Mouse (Mus musculus): ENCODE measurements around the gene Kap.
"Not testable (repeated sequence)": the region's sequence is repeated elsewhere in the genome, so short reads cannot be mapped to it uniquely, and the experiment has no call there.

The Kap gene

GRCm38 (mm10) chr6:133853526-133853925 lies at the start of gene Kap:
Gene Kap, minus strand, starts transcription at chr6:133853762.
- peak; percentile 29 to 51 for DNase-seq

GRCm38 (mm10) chr6:133885871-133886415 lies 32.4 kb upstream of the Kap start:
- DNase-seq, result peak; percentile 44

GRCm38 (mm10) chr6:133883446-133883985 lies 30.0 kb upstream of the Kap start:
- DNase-seq, result peak; percentile 25 to 56

- DNase-seq, result peak; percentile 46 to 77
Measured at GRCm38 (mm10) chr6:133875906-133876462, 22.4 kb upstream of the Kap start.

GRCm38 (mm10) chr6:133872667-133873066 lies 19.1 kb upstream of the Kap start:
- peak; percentile 47 to 51 for DNase-seq

- peak in 1 of 2 experiments; percentile 61 for DNase-seq
Measured at GRCm38 (mm10) chr6:133871131-133871530, 17.6 kb upstream of the Kap start.

GRCm38 (mm10) chr6:133868381-133868780 lies 14.8 kb upstream of the Kap start:
- DNase-seq, result peak in 1 of 2 experiments; percentile 24

GRCm38 (mm10) chr6:133855871-133856270 lies 2.3 kb upstream of the Kap start:
- peak; percentile 21 to 37 for DNase-seq

GRCm38 (mm10) chr6:133849359-133849758 lies 4.2 kb downstream of the Kap start:
- peak; percentile 25 to 47 for DNase-seq

GRCm38 (mm10) chr6:133848861-133849260 lies 4.7 kb downstream of the Kap start:
- DNase-seq, result peak in 1 of 2 experiments; percentile 26

- DNase-seq, result not testable (repeated sequence)
Measured at GRCm38 (mm10) chr6:133838296-133838995, 15.1 kb downstream of the Kap start.

- DNase-seq, result peak; percentile 5 to 58
Measured at GRCm38 (mm10) chr6:133812342-133812741, 41.2 kb downstream of the Kap start.
